Mouse (Mus musculus) Muller cell, postnatal 12 days (primary cell): ENCODE measurements at regions not wholly inside any gene's neighbourhood (a gene's known extent, or its start where the extent isn't known, plus 50 kb on each side); places are given as distances from the start of the nearest gene placed in this dataset.
A peak's percentile ranks its signal among the peaks of the same experiment; 100 is the strongest.

Experiments used
- DNase-seq: peaks from one replicate; pipeline ENCODE4 v3.0.0-alpha.2; 2015; ENCODE audit errors: inconsistent ontology term

DNA sequence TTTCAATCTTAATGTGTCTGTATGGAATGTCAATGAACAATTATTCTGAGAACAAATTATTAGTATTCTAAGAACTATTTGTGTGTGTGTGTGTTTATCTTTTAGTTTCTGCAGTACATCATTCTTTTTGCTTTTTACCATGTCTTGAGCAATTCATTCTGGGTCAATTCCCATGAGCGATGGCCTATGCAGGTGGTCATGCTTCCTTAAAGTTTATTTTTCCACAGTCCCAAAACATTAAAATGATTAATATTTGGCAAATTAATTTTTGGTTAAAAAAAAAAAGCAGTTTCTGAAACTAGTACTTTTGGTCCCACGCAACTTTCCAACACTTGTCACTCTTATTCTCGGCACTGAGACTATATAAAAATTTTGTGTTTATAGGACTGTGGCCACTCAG, 416.8 kb upstream of the Rgmb start:
- no peak for DNase-seq

DNA sequence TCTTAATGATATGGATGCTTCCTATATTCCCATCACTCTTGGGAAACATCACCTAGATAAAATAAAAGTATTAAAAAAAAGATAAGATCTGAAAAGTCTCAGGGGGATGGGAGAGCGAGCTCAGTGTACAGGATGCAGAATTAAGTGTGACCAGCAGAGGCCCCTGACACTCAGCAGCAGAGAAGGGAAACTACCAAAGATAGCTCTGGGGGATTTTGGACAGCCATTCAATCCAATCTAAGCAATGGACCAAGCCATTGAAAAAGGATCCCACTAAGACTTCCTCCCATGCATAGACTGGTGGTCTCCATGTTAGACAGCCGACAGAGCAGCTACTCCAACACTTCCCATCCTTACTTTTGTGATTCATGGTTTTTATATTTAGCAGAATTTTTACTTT, 390.4 kb upstream of the Rgmb start:
- no peak for DNase-seq

DNA sequence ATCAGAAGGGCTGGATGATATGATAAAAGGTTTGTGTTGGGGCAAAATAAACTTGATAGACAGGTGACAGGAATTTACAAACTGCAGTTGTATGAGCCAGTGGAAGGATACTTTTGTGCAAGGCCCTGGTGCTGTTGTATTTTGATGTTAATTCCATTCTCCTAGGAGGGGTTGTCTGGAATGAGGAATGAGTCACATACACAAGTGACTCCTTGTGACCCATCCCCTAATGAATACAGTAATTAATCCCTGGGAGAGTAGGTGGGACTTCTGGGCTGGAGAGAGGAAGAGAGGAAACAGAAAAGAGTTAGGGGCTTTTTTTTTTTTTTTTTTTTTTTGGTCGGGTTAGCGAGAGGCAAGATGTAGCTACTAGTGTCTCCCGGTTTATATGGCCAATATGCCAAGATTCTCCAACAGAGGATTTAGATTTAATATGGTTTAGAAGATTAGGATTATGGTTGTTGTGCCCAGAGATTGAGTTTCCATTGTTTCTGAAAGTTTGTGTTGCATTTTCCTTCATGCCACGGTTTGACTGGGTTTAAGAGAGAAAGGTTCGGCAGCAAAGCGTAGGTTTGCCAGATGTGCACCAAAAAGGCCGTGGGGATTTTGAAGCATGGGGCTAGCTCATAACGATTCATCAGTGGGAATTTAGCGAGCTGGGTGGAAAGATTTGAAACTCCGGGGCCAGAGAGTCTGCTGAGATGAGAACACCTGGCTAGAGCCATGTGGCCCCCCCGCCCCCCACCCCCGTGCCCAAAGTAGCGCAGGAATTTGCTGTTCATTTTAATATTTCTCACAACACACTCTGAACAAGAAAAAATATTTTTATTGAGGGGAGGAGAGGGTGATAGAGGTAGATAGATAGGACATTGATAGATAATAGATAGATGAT, 389.1 kb upstream of the Rgmb start:
- DNase-seq = no peak

DNA sequence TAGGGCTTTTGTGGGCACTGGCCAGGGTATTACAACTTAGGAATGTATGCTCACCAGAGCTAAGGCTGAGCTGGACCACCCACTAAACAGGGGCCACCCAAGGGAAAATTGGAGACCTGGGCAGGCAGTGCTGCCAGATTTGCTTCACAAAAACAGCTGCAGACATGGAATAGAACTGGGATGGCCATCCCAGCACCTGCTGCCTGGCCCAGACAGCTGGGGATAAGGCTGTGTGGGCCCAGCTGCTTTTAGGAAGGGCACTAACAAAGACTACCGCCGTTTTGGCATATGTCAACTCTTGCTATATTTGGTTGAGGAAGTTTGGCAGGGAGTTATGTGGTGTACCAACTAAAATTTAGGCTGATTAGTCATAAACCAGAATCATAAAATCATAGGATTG, 387.8 kb upstream of the Rgmb start:
- peak; percentile 29 for DNase-seq

DNA sequence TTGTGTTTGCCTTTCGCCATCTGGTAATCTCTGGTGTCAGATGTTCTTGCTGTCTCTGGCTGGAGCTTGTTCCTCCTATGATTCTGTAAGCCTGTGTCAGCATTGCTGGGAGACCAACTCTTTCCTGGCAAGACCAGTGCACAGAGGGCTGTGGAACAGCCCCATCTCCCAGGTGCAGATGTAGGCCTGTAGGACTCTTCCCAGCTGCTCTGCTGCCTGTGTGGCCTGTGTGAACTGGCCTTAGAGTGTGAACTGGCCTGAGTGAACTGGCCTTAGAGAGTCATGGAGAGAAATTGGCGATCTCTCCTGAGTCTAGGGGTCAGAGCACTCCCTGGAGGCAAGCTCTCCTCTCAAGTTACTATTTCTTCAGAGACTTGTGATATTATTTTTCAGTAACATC, 386.0 kb upstream of the Rgmb start:
- DNase-seq = no peak

GRCm38 (mm10) chr17:16193636-16194035, 362.8 kb upstream of the Rgmb start:
- no peak for DNase-seq

GRCm38 (mm10) chr17:16180856-16181255, 350.0 kb upstream of the Rgmb start:
- DNase-seq = no peak

DNA sequence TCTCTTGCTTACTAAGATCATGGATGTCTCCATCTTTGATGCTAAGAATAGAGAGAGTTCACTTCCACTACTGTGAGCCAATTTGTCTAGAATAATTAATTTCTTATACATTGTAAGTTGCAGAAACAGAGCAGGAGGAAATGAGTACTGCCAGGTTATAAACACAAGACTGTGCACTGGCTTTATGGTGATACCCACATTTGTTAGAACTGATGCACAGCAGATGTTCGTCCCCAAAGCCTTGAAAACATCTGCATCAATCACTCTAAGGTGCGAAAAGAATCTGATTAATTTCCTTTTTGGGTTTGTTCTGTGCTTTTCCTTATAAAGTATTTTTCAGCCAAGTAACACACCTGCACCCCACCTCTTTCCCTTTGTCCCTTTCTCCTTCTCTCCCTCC, 347.3 kb upstream of the Rgmb start:
- DNase-seq = no peak

GRCm38 (mm10) chr17:16176782-16177510, 346.1 kb upstream of the Rgmb start:
- peak; percentile 86 for DNase-seq

- no peak for DNase-seq
Observed at GRCm38 (mm10) chr17:16173568-16174105, 342.8 kb upstream of the Rgmb start.

GRCm38 (mm10) chr17:16166731-16167130, 335.9 kb upstream of the Rgmb start:
- DNase-seq = no peak

DNA sequence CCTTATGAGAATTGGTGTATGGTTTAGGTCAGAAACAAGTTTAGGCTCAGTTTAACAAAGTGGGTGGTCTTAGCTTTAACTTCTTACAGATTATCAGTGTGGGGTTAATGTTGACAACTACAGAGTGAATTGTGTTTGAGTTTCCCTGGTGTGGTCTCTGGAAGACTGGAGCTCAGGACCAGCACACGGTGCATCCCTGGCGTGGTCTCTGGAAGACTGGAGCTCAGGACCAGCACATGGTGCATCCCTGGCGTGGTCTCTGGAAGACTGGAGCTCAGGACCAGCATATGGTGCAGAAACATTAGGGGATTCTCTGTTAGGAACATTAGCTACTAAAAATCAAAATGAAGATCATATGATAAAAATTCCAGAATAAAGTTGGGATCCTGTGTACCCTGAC, 327.3 kb upstream of the Rgmb start:
- no peak for DNase-seq

DNA sequence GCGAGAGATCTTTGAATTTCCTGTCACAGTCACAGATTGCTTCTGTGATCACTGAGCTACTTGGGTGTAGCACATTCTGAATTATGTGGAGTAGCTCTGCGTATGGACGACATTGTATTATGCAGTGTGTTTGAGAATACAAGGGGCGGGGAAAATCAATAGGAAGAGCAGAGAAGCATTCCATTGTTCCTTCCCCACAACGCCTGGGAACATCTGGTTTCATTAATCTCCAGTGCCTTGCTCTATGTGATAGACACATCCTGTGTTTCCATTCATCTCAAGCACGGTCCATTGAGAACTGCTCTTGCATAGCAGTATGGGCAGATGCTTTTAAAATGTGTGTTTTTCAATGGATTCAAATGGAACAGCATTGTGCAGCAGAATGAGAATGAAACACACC, 326.9 kb upstream of the Rgmb start:
- DNase-seq = no peak

GRCm38 (mm10) chr17:16157135-16157534, 326.3 kb upstream of the Rgmb start:
- DNase-seq = no peak

DNA sequence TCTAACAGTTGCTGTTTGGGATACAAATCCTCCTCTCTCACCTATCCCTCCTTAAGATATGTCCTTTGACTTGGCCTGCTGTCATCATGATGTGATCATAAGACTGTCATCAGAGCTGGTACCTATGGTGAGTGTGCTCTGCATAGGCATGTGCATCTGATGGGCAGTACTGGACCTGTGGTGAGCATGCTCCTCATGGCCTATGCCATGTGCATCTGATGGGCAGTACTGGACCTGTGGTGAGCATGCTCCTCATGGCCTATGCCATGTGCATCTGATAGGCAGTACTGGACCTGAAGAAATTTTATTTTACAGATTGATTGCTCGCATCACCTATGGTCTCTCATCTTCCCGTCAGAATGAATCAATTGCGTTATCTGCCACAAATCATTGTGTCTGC, 325.8 kb upstream of the Rgmb start:
- DNase-seq = no peak

DNA sequence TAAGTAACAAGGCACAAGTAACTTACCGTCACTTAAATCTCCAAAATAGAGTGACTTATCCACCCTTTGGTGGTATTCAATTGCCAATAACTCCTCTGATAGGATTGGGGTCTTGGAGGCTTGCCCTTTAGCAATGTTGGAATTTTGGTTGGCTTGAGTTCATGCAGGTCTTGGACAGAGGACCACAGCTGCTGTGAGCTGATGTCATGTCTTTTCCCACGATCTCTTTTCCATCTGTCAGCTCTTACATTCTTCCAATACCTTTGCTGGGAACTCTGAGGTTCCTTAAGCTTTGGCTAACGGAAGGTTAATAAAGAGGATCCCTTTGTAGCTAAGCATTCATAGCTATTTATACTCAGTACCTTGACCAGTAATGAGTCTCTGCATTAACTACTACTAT, 324.7 kb upstream of the Rgmb start:
- no peak for DNase-seq
